Mouse (Mus musculus) adipose tissue, adult 10 weeks (tissue): ENCODE measurements around the gene Olfr1100. TPM values are rescaled to one million over a fixed set of nuclear protein-coding genes. Genes with fewer than 3 reads are reported as not detected.

ENCODE experiments used
- polyA plus RNA-seq: library from polyadenylated mRNA; stranded (reverse); fragments of 350-450 nt; fragmentation: Illumina TruSeq; extraction: RNeasy Lipid Tissue Mini Kit (QIAGEN cat#74804); gene quantifications from one replicate; pipeline ENCODE4 v1.2.3, GENCODE M21; 2014; ENCODE audit warnings: low read depth, low replicate concordance

Olfr1100 gene
- polyA plus RNA-seq: not detected

DNA sequence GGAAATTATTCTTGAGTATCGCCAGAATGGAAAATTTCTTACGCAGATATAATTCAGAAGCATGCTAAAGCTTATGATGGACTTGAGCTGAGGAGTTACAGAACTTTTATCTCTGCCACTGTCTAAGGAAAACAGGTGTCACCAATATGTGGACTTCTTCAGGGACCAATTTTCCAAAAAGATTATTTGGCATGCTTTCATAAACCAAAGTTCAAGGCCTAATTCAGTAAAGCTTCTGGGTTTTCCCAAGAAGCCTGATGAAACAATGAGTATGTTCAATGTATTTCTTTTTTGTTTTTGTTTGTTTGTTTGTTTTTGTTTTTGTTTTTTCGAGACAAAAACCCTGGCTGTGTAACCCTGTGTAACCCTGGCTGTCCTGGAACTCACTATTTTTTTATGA lies at the start of gene Olfr1100:
TSS of gene Olfr1100 (minus strand) at position 101 of the 400 bp plus-strand sequence.

GRCm38 (mm10) chr2:87026980-87027379 lies 47.2 kb upstream of the Olfr1100 start, which contains the start of gene Olfr1104:
Gene Olfr1104 (minus strand): TSS chr2:87027080.

GRCm38 (mm10) chr2:86998098-86998497 lies 18.3 kb upstream of the Olfr1100 start, which contains the start of gene Olfr1102:
Gene Olfr1102 (plus strand): TSS chr2:86998398.

GRCm38 (mm10) chr2:86991121-86991520 lies 11.4 kb upstream of the Olfr1100 start, which contains the start of gene Olfr1101:
Gene Olfr1101 (minus strand): TSS chr2:86991221.

DNA sequence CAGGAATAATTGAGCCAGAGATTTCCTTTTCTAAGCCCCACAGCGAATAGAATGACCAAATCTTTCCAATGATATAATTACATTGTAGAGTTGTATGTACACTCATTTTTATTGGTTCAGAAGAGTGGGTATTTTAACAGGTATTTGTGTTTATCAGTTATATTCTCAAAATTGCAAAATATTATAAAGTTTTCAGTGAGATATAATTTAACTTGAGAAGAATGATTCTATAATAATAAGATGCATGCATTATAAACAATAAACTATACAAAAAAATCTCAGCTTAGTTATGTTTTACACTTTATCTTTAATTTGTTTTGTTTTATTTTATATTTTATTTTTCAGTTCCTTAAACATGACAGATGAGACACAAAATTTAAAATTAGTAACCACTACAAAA lies 19.2 kb downstream of the Olfr1100 start, which contains the start of gene Olfr1099:
TSS of gene Olfr1099 (minus strand) at position 101 of the 400 bp plus-strand sequence.

Other genes starting within 250 kb of the Olfr1100 start
- gene Olfr1089, start 246.3 kb downstream of the Olfr1100 start, polyA plus RNA-seq: not detected
- gene Olfr1090, start 221.0 kb downstream of the Olfr1100 start, polyA plus RNA-seq: not detected
- gene Olfr1093, start 197.5 kb downstream of the Olfr1100 start, polyA plus RNA-seq: not detected
- gene Olfr141, start 169.9 kb downstream of the Olfr1100 start, polyA plus RNA-seq: not detected
- not detected for gene Olfr1094, start 155.3 kb downstream of the Olfr1100 start, polyA plus RNA-seq
- not detected for gene Olfr1095, start 128.3 kb downstream of the Olfr1100 start, polyA plus RNA-seq
- gene Gm13723, start 105.2 kb downstream of the Olfr1100 start, polyA plus RNA-seq: not detected
- gene Olfr1097, start 87.7 kb downstream of the Olfr1100 start, polyA plus RNA-seq: not detected
- not detected for gene Olfr1098, start 55.4 kb downstream of the Olfr1100 start, polyA plus RNA-seq
- gene Olfr1099, start 19.3 kb downstream of the Olfr1100 start, polyA plus RNA-seq: not detected
- gene Olfr1101, start 11.3 kb upstream of the Olfr1100 start, polyA plus RNA-seq: not detected
- gene Olfr1102, start 18.4 kb upstream of the Olfr1100 start, polyA plus RNA-seq: not detected
- not detected for gene Olfr1104, start 47.1 kb upstream of the Olfr1100 start, polyA plus RNA-seq
- not detected for gene Olfr1105, start 56.6 kb upstream of the Olfr1100 start, polyA plus RNA-seq
- not detected for gene Olfr1106, start 72.3 kb upstream of the Olfr1100 start, polyA plus RNA-seq
- gene Olfr1107, start 95.9 kb upstream of the Olfr1100 start, polyA plus RNA-seq: not detected
- gene Olfr1109, start 116.1 kb upstream of the Olfr1100 start, polyA plus RNA-seq: not detected
- gene Olfr259, start 134.6 kb upstream of the Olfr1100 start, polyA plus RNA-seq: not detected
- not detected for gene Olfr1110, start 160.3 kb upstream of the Olfr1100 start, polyA plus RNA-seq
- gene Olfr1111, start 172.7 kb upstream of the Olfr1100 start, polyA plus RNA-seq: not detected
- gene Olfr1112, start 207.8 kb upstream of the Olfr1100 start, polyA plus RNA-seq: not detected
- gene Olfr1113, start 229.0 kb upstream of the Olfr1100 start, polyA plus RNA-seq: not detected